Mouse (Mus musculus) kidney, adult 2 months (tissue): ENCODE measurements at regions not wholly inside any gene's neighbourhood (a gene's known extent, or its start where the extent isn't known, plus 50 kb on each side); places are given as distances from the start of the nearest gene placed in this dataset.

Experiments used
- DNase-seq: peaks from one replicate; pipeline ENCODE4 v3.0.0; 2021
- H3K27ac ChIP-seq: fragments of 200-500 bp; 2 replicates; pipeline ENCODE4 v1.5.1; 2012; ENCODE audit warnings: low read depth, low read length, control low read depth, inconsistent platforms; ENCODE audit not compliant: insufficient read depth
- H3K27me3 ChIP-seq: fragments of 200-500 bp; replicated peaks from 2 replicates; pipeline ENCODE4 v1.6.1; 2012; ENCODE audit warnings: mild to moderate bottlenecking, moderate library complexity, low read length, inconsistent platforms; ENCODE audit not compliant: control insufficient read depth, insufficient read depth
- H3K36me3 ChIP-seq: fragments of 200-500 bp; 2 replicates; pipeline ENCODE4 v1.6.1; 2012; ENCODE audit warnings: mild to moderate bottlenecking, moderate library complexity, low read length, inconsistent platforms; ENCODE audit not compliant: control insufficient read depth, insufficient read depth
- H3K4me1 ChIP-seq: fragments of 200-500 bp; 2 replicates; pipeline ENCODE4 v1.6.1; 2011; ENCODE audit warnings: low read length; ENCODE audit not compliant: control insufficient read depth, insufficient read depth
- H3K4me3 ChIP-seq: fragments of 200-500 bp; 2 replicates; pipeline ENCODE4 v1.5.1; 2011; ENCODE audit warnings: mild to moderate bottlenecking, low read depth, low read length, control low read depth; ENCODE audit not compliant: insufficient read depth
- CTCF ChIP-seq: fragments of 200-500 bp; conservative IDR thresholded peaks from 2 replicates; pipeline ENCODE4 v1.5.1; 2011; ENCODE audit warnings: low read depth, mild to moderate bottlenecking, control low read depth, low read length, moderate library complexity, mixed read lengths; ENCODE audit not compliant: insufficient read depth, insufficient read length
- POLR2A ChIP-seq: fragments of 200-500 bp; IDR thresholded peaks from one replicate; pipeline ENCODE4 v1.6.1; 2011; ENCODE audit warnings: low read depth, low read length, control low read depth
- WGBS: fragments of 180-500 bp; shearing (Covaris S2); methylation state at CpG from one replicate; pipeline ENCODE4 v1.1.7; 2018; 5-methylcytosine and 5-hydroxymethylcytosine counted together

- no peak for DNase-seq
- Histone ChIP-seq H3K27ac (no peak overlapping the region), H3K27me3 (no peaks in the 10 kb centered on the region), H3K4me1 (no peaks in the 10 kb centered on the region), H3K4me3 (no peak overlapping the region), H3K36me3 (no peaks in the 10 kb centered on the region)
- WGBS, result 92% methylated on average over 12 of the region's 12 CpGs
- TF ChIP-seq CTCF (no peak), POLR2A (no peak)
Observed at GRCm38 (mm10) chr12:107837741-107838140, 165.7 kb downstream of the Bcl11b start.

- no peak for DNase-seq
- TF ChIP-seq POLR2A (no peak), CTCF (no peak)
- 93% methylated on average over 5 of the region's 5 CpGs for WGBS
Observed at GRCm38 (mm10) chr12:107844631-107845030, 158.8 kb downstream of the Bcl11b start.

GRCm38 (mm10) chr12:107850591-107850990 lies 152.8 kb downstream of the Bcl11b start:
- no peak for DNase-seq
- Histone ChIP-seq H3K27ac (no peak overlapping the region), H3K4me1 (no peaks in the 10 kb centered on the region), H3K36me3 (no peaks in the 10 kb centered on the region), H3K27me3 (no peaks in the 10 kb centered on the region), H3K4me3 (no peak overlapping the region)
- no peak for TF ChIP-seq CTCF
- no peak for TF ChIP-seq POLR2A
- WGBS, result 90% methylated on average over 7 of the region's 7 CpGs

More at GRCm38 (mm10) chr12:107844631-107845030, 158.8 kb downstream of the Bcl11b start:
- Histone ChIP-seq H3K27me3 (no peaks in the 10 kb centered on the region), H3K27ac (no peak overlapping the region), H3K4me1 (no peaks in the 10 kb centered on the region), H3K4me3 (no peak overlapping the region), H3K36me3 (no peaks in the 10 kb centered on the region)

GRCm38 (mm10) chr12:107852921-107853320 lies 150.5 kb downstream of the Bcl11b start:
- Histone ChIP-seq H3K4me3 (no peak overlapping the region), H3K27me3 (no peaks in the 10 kb centered on the region), H3K4me1 (no peaks in the 10 kb centered on the region), H3K27ac (no peak overlapping the region), H3K36me3 (no peaks in the 10 kb centered on the region)
- no peak for DNase-seq
- WGBS, result 62% methylated on average over 7 of the region's 7 CpGs
- TF ChIP-seq POLR2A (no peak), CTCF (no peak)

GRCm38 (mm10) chr12:107855547-107855946 lies 147.9 kb downstream of the Bcl11b start:
- WGBS, result 68% methylated on average over 4 of the region's 4 CpGs
- no peaks in the 10 kb centered on the region for H3K4me1 ChIP-seq
- no peak for DNase-seq

GRCm38 (mm10) chr12:107856421-107857043 lies 146.9 kb downstream of the Bcl11b start:
- 66% methylated on average over 6 of the region's 6 CpGs for WGBS
- H3K27me3 ChIP-seq, result no peaks in the 10 kb centered on the region
- DNase-seq, result no peak
- no peaks in the 10 kb centered on the region for H3K36me3 ChIP-seq
- no peak overlapping the region for H3K4me3 ChIP-seq
- H3K4me1 ChIP-seq, result no peaks in the 10 kb centered on the region
- TF ChIP-seq CTCF (no peak), POLR2A (no peak)
- no peak overlapping the region for H3K27ac ChIP-seq

More at GRCm38 (mm10) chr12:107855547-107855946, 147.9 kb downstream of the Bcl11b start:
- H3K4me3 ChIP-seq, result no peak overlapping the region
- H3K36me3 ChIP-seq, result no peaks in the 10 kb centered on the region
- no peak overlapping the region for H3K27ac ChIP-seq
- H3K27me3 ChIP-seq, result no peaks in the 10 kb centered on the region
- TF ChIP-seq CTCF (no peak), POLR2A (no peak)

- Histone ChIP-seq H3K36me3 (no peaks in the 10 kb centered on the region), H3K4me3 (no peak overlapping the region), H3K4me1 (no peaks in the 10 kb centered on the region), H3K27me3 (no peaks in the 10 kb centered on the region), H3K27ac (no peak overlapping the region)
- no peak for TF ChIP-seq POLR2A
- no peak for DNase-seq
- WGBS, result 54% methylated on average over 10 of the region's 10 CpGs
Observed at GRCm38 (mm10) chr12:107858536-107859280, 144.7 kb downstream of the Bcl11b start.
